Mouse (Mus musculus): ENCODE measurements around the gene Slc44a2. TPM values are rescaled to one million over a fixed set of nuclear protein-coding genes. Genes with fewer than 3 reads are reported as not detected.

Gene Slc44a2
- total RNA-seq, 2 experiments from 2014 or later = 10.6 to 14.5 TPM

DNA sequence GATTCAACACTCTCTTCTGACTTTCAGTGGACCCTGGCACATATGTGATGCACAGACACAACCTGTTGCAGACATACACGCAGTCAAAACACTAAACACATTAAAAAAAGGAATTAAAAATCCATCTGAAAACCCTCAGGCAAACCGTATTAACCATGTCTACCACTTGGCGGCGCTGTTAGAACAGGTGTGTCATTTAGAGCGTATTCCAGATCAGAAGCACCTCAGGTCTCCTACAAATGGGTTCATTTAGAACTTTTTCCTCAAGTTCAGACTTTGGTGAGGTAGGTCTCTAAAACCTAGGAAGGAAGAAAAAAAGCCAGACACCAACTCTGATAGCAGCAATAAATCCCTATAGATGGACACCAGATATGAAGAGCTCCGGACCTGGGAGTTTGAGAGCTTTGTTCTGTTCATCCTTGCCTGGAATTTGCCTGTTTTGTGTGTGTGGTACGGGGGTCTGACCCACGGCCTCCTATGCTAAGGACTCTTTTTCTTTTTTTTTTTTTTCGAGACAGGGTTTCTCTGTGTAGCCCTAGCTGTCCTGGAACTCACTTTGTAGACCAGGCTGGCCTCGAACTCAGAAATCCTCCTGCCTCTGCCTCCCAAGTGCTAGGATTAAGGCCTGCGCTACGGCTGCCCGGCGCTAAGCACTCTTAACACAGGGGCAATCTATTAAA is 46.2 kb downstream of the Slc44a2 start:
- peak; percentile 39 for ATAC-seq (replicated peaks; ENCODE audit: low FRiP score, poor library complexity, severe bottlenecking)

DNA sequence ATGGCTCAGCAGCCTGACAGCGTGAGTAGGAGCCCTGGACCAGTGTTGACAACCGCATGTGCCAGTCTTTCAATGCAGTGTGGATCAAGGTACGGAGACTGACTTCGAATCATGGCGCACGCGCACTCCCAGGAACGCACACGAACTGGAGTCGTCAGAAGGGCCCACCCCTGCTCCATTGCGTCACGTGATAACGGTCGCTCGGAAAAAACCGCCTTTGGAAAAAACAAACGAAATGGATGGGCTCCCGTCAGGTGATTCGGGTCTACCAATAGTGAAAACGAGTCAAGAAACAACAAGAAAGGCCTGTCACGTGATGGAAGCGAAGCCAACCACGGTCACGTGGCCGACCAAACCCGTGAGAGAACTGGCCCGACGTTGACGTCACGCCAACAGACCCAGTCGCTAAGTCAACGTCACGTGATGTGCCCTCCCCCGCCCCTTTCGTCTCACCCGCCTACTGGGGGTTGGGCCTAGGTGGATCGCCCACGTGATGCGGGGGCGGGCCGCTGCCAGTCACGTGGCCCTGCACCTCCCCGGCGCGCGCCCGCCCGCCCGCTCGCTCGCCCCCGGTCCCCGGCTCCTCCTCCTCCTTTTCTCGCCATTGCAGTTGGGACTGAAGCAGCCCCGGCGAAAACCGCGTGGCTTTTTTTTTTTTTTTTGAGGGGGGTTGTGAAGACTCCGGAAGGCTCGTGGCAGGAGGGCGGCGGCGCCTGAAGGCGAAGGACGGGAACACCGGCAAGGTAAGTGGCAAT is 47.0 kb downstream of the Slc44a2 start, which contains the start of gene Ilf3:
Gene Ilf3 (plus strand): TSS at position 515 of the 755 bp plus-strand sequence.
- peak; percentile 89 for ATAC-seq (replicated peaks; ENCODE audit: low FRiP score, poor library complexity, severe bottlenecking)

DNA sequence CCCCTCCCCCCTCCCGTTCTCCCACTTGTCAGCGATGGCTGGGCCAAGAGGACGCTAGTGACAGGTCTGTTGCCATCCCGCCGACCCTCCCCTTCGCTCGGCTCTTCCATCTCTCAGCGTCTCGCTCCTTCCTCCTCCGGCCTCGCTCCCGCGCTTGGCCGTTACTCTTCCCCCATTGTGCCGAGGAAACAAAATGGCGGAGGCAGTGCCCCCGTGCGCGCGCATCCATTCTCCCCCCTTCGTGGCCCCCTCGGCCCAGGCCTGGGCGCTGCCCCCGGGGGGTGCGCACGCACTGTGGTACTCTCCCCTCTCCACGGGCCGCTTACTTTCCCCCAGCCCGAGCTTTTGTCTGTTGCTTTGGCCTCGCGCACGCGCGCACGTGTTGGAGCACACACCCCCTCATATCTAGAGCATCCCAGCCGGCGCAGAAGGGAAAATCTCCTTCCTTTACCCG is 47.7 kb downstream of the Slc44a2 start:
- ATAC-seq (replicated peaks; ENCODE audit: low FRiP score, poor library complexity, severe bottlenecking) = peak; percentile 17

GRCm38 (mm10) chr9:21369080-21369479 is 48.6 kb downstream of the Slc44a2 start:
- ATAC-seq (replicated peaks; ENCODE audit: low FRiP score, poor library complexity, severe bottlenecking) = no peak

DNA sequence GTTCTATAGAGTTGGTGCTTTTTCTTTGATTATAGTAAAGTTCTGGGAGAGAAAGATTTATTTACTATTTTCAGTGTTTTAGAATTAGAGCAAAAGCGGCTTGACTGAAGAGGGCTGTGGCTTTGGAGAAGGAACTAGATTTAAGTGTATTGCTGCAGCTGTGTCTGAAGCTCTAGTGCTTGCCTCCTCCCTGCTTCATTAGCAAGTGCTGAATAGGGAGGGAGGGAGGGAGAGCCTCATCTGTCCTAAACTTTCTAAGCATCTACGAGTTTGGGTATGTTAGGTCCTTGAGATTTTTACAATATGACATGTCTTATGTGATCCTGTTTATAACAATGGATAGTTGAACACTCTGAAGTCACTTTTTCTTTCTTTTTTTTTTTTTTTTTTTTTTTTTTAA is 50.4 kb downstream of the Slc44a2 start:
- ATAC-seq (replicated peaks; ENCODE audit: low FRiP score, poor library complexity, severe bottlenecking) = no peak

DNA sequence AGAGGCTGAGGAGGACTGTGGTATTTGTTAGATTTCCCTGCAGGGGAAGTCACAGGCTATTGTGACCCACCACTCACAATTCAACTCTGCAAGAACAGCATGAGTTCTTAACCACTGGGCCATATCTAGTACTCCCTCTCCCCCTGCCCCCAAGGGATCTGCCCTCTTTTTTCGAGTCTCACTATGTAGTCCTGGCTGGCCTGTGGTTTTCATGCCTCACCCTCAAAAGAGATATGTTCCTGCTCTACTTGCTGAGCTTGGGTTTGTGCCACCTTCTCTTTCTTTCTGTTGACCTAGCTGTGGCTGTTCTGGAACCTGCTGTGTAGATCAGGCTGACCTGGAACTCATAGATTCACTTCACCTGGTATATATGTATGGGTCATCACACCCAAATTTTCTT is 52.0 kb downstream of the Slc44a2 start:
- ATAC-seq (replicated peaks; ENCODE audit: low FRiP score, poor library complexity, severe bottlenecking) = no peak

DNA sequence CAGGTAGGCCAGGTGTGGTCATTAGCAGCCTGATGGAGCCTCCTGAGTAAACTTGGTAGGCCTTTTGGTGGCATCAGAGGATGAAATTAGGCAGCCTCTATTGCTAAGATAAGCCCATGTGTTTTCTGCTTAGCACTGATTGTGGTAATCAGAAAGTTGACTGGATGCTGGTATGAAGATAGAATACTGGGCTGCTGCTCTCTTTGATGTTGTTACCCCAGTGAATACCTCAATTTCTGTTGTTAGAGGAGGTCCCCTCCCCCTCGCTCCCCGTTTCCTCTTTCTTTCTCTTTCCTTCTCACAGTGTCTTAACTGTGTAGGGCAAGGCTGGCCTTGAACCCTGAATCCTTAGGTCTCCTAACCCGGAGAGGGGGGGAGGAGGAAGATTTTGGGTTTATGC is 58.7 kb downstream of the Slc44a2 start:
- 0 out of 2 replicates have a peak, but pooled peaks have one; percentile 32 for ATAC-seq (replicated peaks; ENCODE audit: low FRiP score, poor library complexity, severe bottlenecking)

GRCm38 (mm10) chr9:21380868-21381267 is 60.4 kb downstream of the Slc44a2 start:
- no peak for ATAC-seq (replicated peaks; ENCODE audit: low FRiP score, poor library complexity, severe bottlenecking)

DNA sequence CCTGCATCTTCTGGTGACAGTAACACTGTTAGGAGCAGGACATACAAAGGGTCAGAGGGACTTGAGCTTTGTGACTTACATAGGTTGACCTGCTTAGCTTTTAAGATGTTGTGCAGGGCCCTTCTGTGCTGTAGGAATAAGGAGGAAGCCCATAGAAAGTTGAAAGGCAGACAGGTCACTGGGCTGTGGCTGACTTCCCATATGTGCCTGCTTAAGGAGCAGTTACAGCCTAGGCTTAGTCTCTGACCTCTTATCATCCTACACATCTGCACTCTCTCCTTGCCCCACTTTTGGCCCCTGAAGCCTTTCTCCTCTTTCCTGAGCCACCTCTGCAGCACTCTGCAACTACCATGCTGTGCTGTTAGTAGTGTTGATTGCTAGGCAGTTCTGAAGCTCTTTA is 63.5 kb downstream of the Slc44a2 start:
- no peak for ATAC-seq (replicated peaks; ENCODE audit: low FRiP score, poor library complexity, severe bottlenecking)

GRCm38 (mm10) chr9:21392646-21393175 is 72.2 kb downstream of the Slc44a2 start:
- ATAC-seq (replicated peaks; ENCODE audit: low FRiP score, poor library complexity, severe bottlenecking) = no peak

DNA sequence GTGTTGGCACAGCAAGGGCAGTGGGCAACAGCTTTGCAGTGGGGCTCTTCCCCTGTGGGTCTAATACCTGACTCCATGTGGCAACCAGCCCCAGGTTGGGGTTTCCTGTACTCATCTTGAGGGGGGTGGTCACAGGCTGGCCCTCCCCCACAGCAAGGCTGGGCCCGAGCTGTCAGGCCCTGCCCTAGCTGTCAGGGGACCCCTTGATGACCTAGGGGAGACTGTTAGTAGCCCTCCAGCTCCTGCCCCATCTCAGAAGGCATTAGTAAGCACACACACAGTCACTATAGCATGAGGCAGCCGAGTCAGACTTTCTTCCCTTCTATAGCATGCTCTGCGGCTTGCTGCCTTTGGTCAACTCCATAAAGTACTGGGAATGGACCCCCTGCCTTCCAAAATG is 75.2 kb downstream of the Slc44a2 start:
- ATAC-seq (replicated peaks; ENCODE audit: low FRiP score, poor library complexity, severe bottlenecking) = no peak

GRCm38 (mm10) chr9:21397170-21397569 is 76.7 kb downstream of the Slc44a2 start:
- ATAC-seq (replicated peaks; ENCODE audit: low FRiP score, poor library complexity, severe bottlenecking) = no peak

DNA sequence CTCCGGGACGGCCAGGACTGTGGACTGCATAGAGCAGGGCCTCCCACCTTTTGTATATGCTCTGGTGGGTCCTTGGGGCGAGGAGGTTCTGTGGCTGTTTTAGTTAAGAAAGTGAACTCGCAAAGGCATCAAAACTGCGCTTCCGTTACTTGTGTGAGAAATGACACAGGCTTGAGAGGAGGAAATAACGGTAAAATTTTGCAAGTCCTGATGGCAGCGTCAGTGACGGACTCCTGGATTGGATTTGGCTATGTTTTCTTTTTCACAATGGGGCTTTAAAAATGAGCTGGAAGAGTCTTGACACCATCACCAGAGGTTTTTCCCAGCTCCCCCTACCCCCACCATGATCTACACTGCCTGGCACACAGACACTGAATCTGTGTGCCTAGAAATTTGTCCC is 80.5 kb downstream of the Slc44a2 start:
- ATAC-seq (replicated peaks; ENCODE audit: low FRiP score, poor library complexity, severe bottlenecking) = no peak

GRCm38 (mm10) chr9:21402764-21403253 is 82.3 kb downstream of the Slc44a2 start:
- ATAC-seq (replicated peaks; ENCODE audit: low FRiP score, poor library complexity, severe bottlenecking) = no peak

DNA sequence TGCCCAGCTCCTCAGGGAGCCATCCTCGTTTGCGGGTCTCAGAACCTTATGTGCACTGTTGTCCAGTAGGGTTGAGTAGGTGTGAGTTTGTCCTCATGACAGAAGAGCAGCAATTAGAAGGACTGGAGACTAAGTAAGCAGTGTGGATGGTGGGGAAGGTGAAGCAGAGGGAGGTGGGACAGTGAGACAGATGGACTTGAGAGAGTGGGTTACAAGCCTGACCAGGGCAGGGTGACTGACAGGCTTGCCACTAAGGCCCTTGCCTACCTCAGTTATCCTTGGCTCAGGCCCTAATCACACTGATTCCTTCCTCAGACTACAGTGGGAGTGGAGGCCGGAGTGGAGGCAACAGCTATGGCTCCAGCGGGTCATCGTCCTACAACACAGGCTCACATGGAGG is 83.2 kb downstream of the Slc44a2 start:
- ATAC-seq (replicated peaks; ENCODE audit: low FRiP score, poor library complexity, severe bottlenecking) = no peak

Other genes with a start within 250 kb of the Slc44a2 start
- gene Gm49373, start 247.6 kb upstream of the Slc44a2 start, total RNA-seq (2015; ENCODE audit: low replicate concordance) = 2.3 TPM in 1 of 2 replicates, not detected in the other
- gene Gm49373, start 247.6 kb upstream of the Slc44a2 start, total RNA-seq (2017; ENCODE audit: low replicate concordance) = not detected in 2 replicates
- 8.4 TPM in 1 of 2 replicates, not detected in the other for gene Fdx1l, start 247.1 kb upstream of the Slc44a2 start, total RNA-seq (2015; ENCODE audit: low replicate concordance)
- 1.4 and 13.7 TPM in 2 replicates for gene Fdx1l, start 247.1 kb upstream of the Slc44a2 start, total RNA-seq (2017; ENCODE audit: low replicate concordance)
- gene Gm38431, start 228.7 kb upstream of the Slc44a2 start, total RNA-seq (2015; ENCODE audit: low replicate concordance) = 19.4 and 20.9 TPM in 2 replicates
- gene Gm38431, start 228.7 kb upstream of the Slc44a2 start, total RNA-seq (2017; ENCODE audit: low replicate concordance) = 1.8 and 3.6 TPM in 2 replicates
- gene Raver1, start 228.7 kb upstream of the Slc44a2 start, total RNA-seq (2015; ENCODE audit: low replicate concordance) = 4.0 and 11.7 TPM in 2 replicates
- gene Raver1, start 228.7 kb upstream of the Slc44a2 start, total RNA-seq (2017; ENCODE audit: low replicate concordance) = 3.8 and 7.8 TPM in 2 replicates
- 2.7 and 4.2 TPM in 2 replicates for gene Tyk2, start 189.5 kb upstream of the Slc44a2 start, total RNA-seq (2015; ENCODE audit: low replicate concordance)
- 3.3 and 5.3 TPM in 2 replicates for gene Tyk2, start 189.5 kb upstream of the Slc44a2 start, total RNA-seq (2017; ENCODE audit: low replicate concordance)
- 21.9 and 29.8 TPM in 2 replicates for gene Cdc37, start 170.7 kb upstream of the Slc44a2 start, total RNA-seq (2015; ENCODE audit: low replicate concordance)
- gene Cdc37, start 170.7 kb upstream of the Slc44a2 start, total RNA-seq (2017; ENCODE audit: low replicate concordance) = 35.5 and 75.3 TPM in 2 replicates
- 2.5 and 2.7 TPM in 2 replicates for gene Pde4a, start 155.0 kb upstream of the Slc44a2 start, total RNA-seq (2015; ENCODE audit: low replicate concordance)
- gene Pde4a, start 155.0 kb upstream of the Slc44a2 start, total RNA-seq (2017; ENCODE audit: low replicate concordance) = 0.77 and 1.1 TPM in 2 replicates
- gene Keap1, start 81.3 kb upstream of the Slc44a2 start, total RNA-seq (2015; ENCODE audit: low replicate concordance) = 4.6 and 6.9 TPM in 2 replicates
- gene Keap1, start 81.3 kb upstream of the Slc44a2 start, total RNA-seq (2017; ENCODE audit: low replicate concordance) = 6.8 and 8.9 TPM in 2 replicates
- gene S1pr5, start 72.3 kb upstream of the Slc44a2 start, total RNA-seq (2015; ENCODE audit: low replicate concordance) = 1.7 TPM in 1 of 2 replicates, not detected in the other
- gene S1pr5, start 72.3 kb upstream of the Slc44a2 start, total RNA-seq (2017; ENCODE audit: low replicate concordance) = 1.1 and 3.2 TPM in 2 replicates
- gene Atg4d, start 55.4 kb upstream of the Slc44a2 start, total RNA-seq (2015; ENCODE audit: low replicate concordance) = 11.9 TPM in 2 replicates
- gene Atg4d, start 55.4 kb upstream of the Slc44a2 start, total RNA-seq (2017; ENCODE audit: low replicate concordance) = 31.9 and 59.8 TPM in 2 replicates
- 14.0 and 26.7 TPM in 2 replicates for gene Kri1, start 32.7 kb upstream of the Slc44a2 start, total RNA-seq (2015; ENCODE audit: low replicate concordance)
- 16.7 and 22.3 TPM in 2 replicates for gene Kri1, start 32.7 kb upstream of the Slc44a2 start, total RNA-seq (2017; ENCODE audit: low replicate concordance)
- gene Cdkn2d, start 29.3 kb upstream of the Slc44a2 start, total RNA-seq (2015; ENCODE audit: low replicate concordance) = 29.4 and 40.1 TPM in 2 replicates
- 15.9 and 25.5 TPM in 2 replicates for gene Cdkn2d, start 29.3 kb upstream of the Slc44a2 start, total RNA-seq (2017; ENCODE audit: low replicate concordance)
- 0.58 TPM in 1 of 2 replicates, not detected in the other for gene Ap1m2, start 8.4 kb upstream of the Slc44a2 start, total RNA-seq (2015; ENCODE audit: low replicate concordance)
- not detected in 2 replicates for gene Ap1m2, start 8.4 kb upstream of the Slc44a2 start, total RNA-seq (2017; ENCODE audit: low replicate concordance)
- gene Ilf3, start 47.2 kb downstream of the Slc44a2 start, total RNA-seq (2015; ENCODE audit: low replicate concordance) = 12.5 and 15.2 TPM in 2 replicates
- gene Ilf3, start 47.2 kb downstream of the Slc44a2 start, total RNA-seq (2017; ENCODE audit: low replicate concordance) = 14.2 and 16.5 TPM in 2 replicates
- gene Qtrt1, start 91.1 kb downstream of the Slc44a2 start, total RNA-seq (2015; ENCODE audit: low replicate concordance) = 1.7 and 8.8 TPM in 2 replicates
- gene Qtrt1, start 91.1 kb downstream of the Slc44a2 start, total RNA-seq (2017; ENCODE audit: low replicate concordance) = 1.4 and 5.1 TPM in 2 replicates
- gene Dnm2, start 104.2 kb downstream of the Slc44a2 start, total RNA-seq (2015; ENCODE audit: low replicate concordance) = 40.5 and 46.4 TPM in 2 replicates
- 72.2 and 100 TPM in 2 replicates for gene Dnm2, start 104.2 kb downstream of the Slc44a2 start, total RNA-seq (2017; ENCODE audit: low replicate concordance)
- gene Tmed1, start 189.6 kb downstream of the Slc44a2 start, total RNA-seq (2015; ENCODE audit: low replicate concordance) = 2.1 and 3.6 TPM in 2 replicates
- 0.85 and 5.9 TPM in 2 replicates for gene Tmed1, start 189.6 kb downstream of the Slc44a2 start, total RNA-seq (2017; ENCODE audit: low replicate concordance)
- gene AB124611, start 205.5 kb downstream of the Slc44a2 start, total RNA-seq (2015; ENCODE audit: low replicate concordance) = 37.3 and 39.5 TPM in 2 replicates
- gene AB124611, start 205.5 kb downstream of the Slc44a2 start, total RNA-seq (2017; ENCODE audit: low replicate concordance) = 39.3 and 42.3 TPM in 2 replicates
- gene Carm1, start 226.2 kb downstream of the Slc44a2 start, total RNA-seq (2015; ENCODE audit: low replicate concordance) = 35.7 and 90.5 TPM in 2 replicates
- gene Carm1, start 226.2 kb downstream of the Slc44a2 start, total RNA-seq (2017; ENCODE audit: low replicate concordance) = 51.5 and 54.9 TPM in 2 replicates